Mouse (Mus musculus): ENCODE measurements around the gene Btbd35f23. TPM values are rescaled to one million over a fixed set of nuclear protein-coding genes. Genes with fewer than 3 reads are reported as not detected.
"Not testable (repeated sequence)": the region's sequence is repeated elsewhere in the genome, so short reads cannot be mapped to it uniquely, and the experiment has no call there.

The Btbd35f23 gene
- total RNA-seq (2021) = not detected in 2 replicates
- long read RNA-seq, experiment 1 = 0 reads
- long read RNA-seq, experiment 2 = 0 reads

DNA sequence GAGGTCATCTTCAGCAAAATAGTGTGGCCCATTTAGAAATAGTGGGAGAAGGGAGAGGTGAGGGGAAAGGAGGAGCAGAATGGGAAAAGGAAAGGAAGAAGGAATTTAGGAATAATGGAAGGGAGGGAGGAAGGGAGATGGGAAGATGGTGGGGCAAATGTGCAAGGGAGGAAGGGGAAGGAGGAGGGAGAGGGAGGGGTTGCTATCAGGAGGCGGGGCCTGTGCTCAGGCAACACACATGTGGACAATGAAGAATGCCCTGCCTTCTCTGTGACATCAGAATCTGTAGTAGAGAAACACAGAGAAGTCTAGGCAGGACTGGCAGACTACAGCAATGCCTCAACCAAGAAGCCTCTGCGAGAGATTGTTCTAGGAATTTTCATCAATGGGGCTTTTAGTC is at the start of gene Btbd35f23:
Gene Btbd35f23, plus strand, starts transcription at position 301 of the 400 bp plus-strand sequence.
- not testable (repeated sequence) for DNase-seq

Other genes with a start within 250 kb of the Btbd35f23 start
- not detected in 2 replicates for gene Btbd35f24, start 119.0 kb downstream of the Btbd35f23 start, total RNA-seq (2021)